Comparison of ENCODE assay signal across 10 mouse cellular contexts in genomic region chr5:20612616-20613015, GRCm38 (mm10).
"Had no signal": no experiment of that assay in that cellular context is flagged by ENCODE, and none has a peak within 500 bp of the region (broad histone marks: within the 10 kb centered on the region; RNA-seq: fewer than 3 reads in every experiment).

No protein-coding gene starts in this region.

- H3K36me3 ChIP-seq: limb, embryonic 12.5 days had no signal

- DNase-seq: kidney, adult 11 months; kidney, adult 9 months; lung, adult 18-20 months; thymus, adult 18-20 months; thymus, postnatal 25 days had no signal

- H3K4me2 ChIP-seq: limb, embryonic 12.5 days; midbrain, embryonic 15.5 days; neural tube, embryonic 12.5 days had no signal

- H3K4me3 ChIP-seq: limb, embryonic 12.5 days; midbrain, embryonic 15.5 days; neural tube, embryonic 12.5 days had no signal

- H3K4me1 ChIP-seq: limb, embryonic 12.5 days; midbrain, embryonic 15.5 days; neural tube, embryonic 12.5 days had no signal

- ATAC-seq: midbrain, embryonic 15.5 days had no signal

- H3K27ac ChIP-seq: kidney, postnatal 0 days; limb, embryonic 12.5 days; liver, embryonic 14.5 days; midbrain, embryonic 15.5 days; neural tube, embryonic 12.5 days had no signal

- H3K27me3 ChIP-seq: limb, embryonic 12.5 days; midbrain, embryonic 15.5 days; neural tube, embryonic 12.5 days had no signal

- H3K9ac ChIP-seq: limb, embryonic 12.5 days; liver, embryonic 14.5 days; midbrain, embryonic 15.5 days; neural tube, embryonic 12.5 days had no signal

- H3K9me3 ChIP-seq: limb, embryonic 12.5 days; midbrain, embryonic 15.5 days; neural tube, embryonic 12.5 days had no signal
